Mouse (Mus musculus): ENCODE measurements around the gene Msh5. TPM values are rescaled to one million over a fixed set of nuclear protein-coding genes. Genes with fewer than 3 reads are reported as not detected.

Msh5 gene
- polyA plus RNA-seq, 1 experiment: 7.0 TPM

- TF ChIP-seq GATA1 (IDR thresholded peaks at IDR 0.05; ENCODE audit: low read length): no peak
These were observed 39.1 kb downstream of the Msh5 start for GRCm38 (mm10) chr17:35007387-35007991.

GRCm38 (mm10) chr17:35005158-35005557 lies 41.4 kb downstream of the Msh5 start:
- no peak for TF ChIP-seq GATA1 (IDR thresholded peaks at IDR 0.05; ENCODE audit: low read length)

- no peak for TF ChIP-seq GATA1 (IDR thresholded peaks at IDR 0.05; ENCODE audit: low read length)
These were observed 42.3 kb downstream of the Msh5 start for GRCm38 (mm10) chr17:35004075-35004717.

- no peak for TF ChIP-seq GATA1 (IDR thresholded peaks at IDR 0.05; ENCODE audit: low read length)
These were observed 43.3 kb downstream of the Msh5 start for GRCm38 (mm10) chr17:35003022-35003838.

- no peak for TF ChIP-seq GATA1 (IDR thresholded peaks at IDR 0.05; ENCODE audit: low read length)
These were observed 44.2 kb downstream of the Msh5 start for GRCm38 (mm10) chr17:35002153-35002865.

- no peak for TF ChIP-seq GATA1 (IDR thresholded peaks at IDR 0.05; ENCODE audit: low read length)
These were observed 44.9 kb downstream of the Msh5 start for GRCm38 (mm10) chr17:35001452-35002152.

GRCm38 (mm10) chr17:35000717-35001451 lies 45.7 kb downstream of the Msh5 start, which contains the start of gene Vars:
TSS of gene Vars (plus strand) at chr17:35000987.
- TF ChIP-seq GATA1 (IDR thresholded peaks at IDR 0.05; ENCODE audit: low read length): no peak

GRCm38 (mm10) chr17:34998526-34999430 lies 47.8 kb downstream of the Msh5 start:
- no peak for TF ChIP-seq GATA1 (IDR thresholded peaks at IDR 0.05; ENCODE audit: low read length)

GRCm38 (mm10) chr17:34997142-34997483 lies 49.4 kb downstream of the Msh5 start:
- no peak for TF ChIP-seq GATA1 (IDR thresholded peaks at IDR 0.05; ENCODE audit: low read length)

GRCm38 (mm10) chr17:34996411-34997141 lies 50.0 kb downstream of the Msh5 start:
- TF ChIP-seq GATA1 (IDR thresholded peaks at IDR 0.05; ENCODE audit: low read length): no peak

- no peak for TF ChIP-seq GATA1 (IDR thresholded peaks at IDR 0.05; ENCODE audit: low read length)
These were observed 51.8 kb downstream of the Msh5 start for GRCm38 (mm10) chr17:34994751-34995150.

- TF ChIP-seq GATA1 (IDR thresholded peaks at IDR 0.05; ENCODE audit: low read length): no peak
These were observed 62.3 kb downstream of the Msh5 start for GRCm38 (mm10) chr17:34984218-34984617.

- no peak for TF ChIP-seq GATA1 (IDR thresholded peaks at IDR 0.05; ENCODE audit: low read length)
These were observed 64.2 kb downstream of the Msh5 start for GRCm38 (mm10) chr17:34982328-34982727.
